Mouse (Mus musculus): ENCODE data around the gene Grb14.

The Grb14 gene

GRCm38 (mm10) chr2:65024887-65025286 lies at the start of gene Grb14:
Grb14 (minus strand) TSS chr2:65024987.
- DNase-seq = no peak

- no peak for DNase-seq
Observed at GRCm38 (mm10) chr2:65072205-65072604, 47.4 kb upstream of the Grb14 start.

DNA sequence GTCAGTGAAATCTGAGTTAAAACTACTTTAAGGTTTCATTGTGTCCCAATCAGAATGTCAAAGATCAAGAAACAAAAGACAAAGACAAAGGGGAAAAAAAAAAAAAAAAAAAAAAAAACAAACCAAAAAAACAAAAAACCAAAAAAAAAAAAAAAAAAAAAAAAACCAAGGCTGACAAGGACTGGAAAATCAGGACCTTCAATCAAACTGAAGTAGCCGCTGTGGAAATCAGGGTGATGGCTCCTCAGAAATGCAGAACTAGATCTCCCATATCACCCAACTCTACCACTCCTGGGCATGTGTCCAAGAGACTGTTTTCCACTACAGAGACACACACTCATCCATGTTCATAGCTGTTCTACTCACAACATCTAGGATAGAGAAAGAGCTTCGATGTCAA lies 29.0 kb upstream of the Grb14 start:
- no peak for DNase-seq

GRCm38 (mm10) chr2:65052191-65053012 lies 27.6 kb upstream of the Grb14 start:
- DNase-seq = no peak

DNA sequence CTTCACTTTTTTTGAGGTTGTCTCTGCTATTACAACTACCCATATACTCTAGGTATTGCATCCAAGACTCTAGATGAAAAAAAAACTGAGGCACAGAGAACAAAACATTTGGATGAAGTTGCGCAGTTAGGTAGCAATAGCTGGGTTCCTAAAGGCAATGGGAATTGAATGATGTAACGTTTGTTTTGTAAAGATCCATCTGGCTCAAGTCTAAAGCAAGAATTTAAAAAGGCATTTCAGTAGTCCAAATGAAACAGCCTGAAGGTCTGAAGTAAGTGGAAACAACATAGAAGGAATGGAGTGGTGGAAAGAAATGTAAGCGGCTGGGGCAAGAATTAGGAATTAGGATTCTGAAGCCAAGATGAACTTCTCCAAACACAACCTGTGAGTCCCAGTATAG lies 26.0 kb upstream of the Grb14 start:
- no peak for DNase-seq

DNA sequence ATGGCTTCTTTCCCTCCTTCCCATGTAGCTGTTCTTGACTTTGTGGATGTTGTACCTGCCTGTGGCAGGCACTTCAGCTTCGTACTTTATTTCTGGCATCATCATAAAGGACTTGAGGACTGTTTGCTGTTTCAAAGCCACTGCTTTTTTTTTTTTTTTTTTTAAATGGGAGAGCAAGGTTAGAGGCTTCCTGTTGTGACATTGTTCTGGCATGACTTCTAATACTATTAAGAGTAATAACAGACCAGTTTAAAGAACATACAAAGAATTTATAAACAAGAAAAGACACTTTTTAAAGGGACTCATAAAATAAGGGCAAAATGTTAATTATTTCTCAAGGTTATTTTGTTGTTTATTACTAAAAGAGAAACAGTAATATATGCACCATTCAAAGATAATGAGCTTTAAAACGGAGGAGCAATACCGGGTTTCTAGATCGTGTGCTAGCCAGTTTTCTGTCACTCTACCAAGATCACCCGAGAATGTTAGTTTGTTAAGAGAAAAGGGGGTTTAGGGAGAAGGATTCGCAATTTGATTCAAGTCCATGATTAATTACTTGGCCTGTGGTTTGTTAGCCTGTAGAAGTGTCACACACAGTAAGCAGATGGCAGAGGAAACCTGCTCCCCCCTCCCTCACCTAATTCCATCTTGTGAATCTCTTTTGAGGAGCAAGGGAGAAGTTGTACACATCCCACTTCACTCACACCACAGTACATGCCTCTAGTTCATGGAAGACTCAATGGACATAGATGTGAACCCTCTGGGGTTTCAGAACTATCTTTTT lies 23.6 kb upstream of the Grb14 start:
- no peak for DNase-seq

- no peak for DNase-seq
Observed at GRCm38 (mm10) chr2:65038164-65038563, 13.4 kb upstream of the Grb14 start.

- no peak for DNase-seq
Observed at GRCm38 (mm10) chr2:65037546-65037945, 12.8 kb upstream of the Grb14 start.

DNA sequence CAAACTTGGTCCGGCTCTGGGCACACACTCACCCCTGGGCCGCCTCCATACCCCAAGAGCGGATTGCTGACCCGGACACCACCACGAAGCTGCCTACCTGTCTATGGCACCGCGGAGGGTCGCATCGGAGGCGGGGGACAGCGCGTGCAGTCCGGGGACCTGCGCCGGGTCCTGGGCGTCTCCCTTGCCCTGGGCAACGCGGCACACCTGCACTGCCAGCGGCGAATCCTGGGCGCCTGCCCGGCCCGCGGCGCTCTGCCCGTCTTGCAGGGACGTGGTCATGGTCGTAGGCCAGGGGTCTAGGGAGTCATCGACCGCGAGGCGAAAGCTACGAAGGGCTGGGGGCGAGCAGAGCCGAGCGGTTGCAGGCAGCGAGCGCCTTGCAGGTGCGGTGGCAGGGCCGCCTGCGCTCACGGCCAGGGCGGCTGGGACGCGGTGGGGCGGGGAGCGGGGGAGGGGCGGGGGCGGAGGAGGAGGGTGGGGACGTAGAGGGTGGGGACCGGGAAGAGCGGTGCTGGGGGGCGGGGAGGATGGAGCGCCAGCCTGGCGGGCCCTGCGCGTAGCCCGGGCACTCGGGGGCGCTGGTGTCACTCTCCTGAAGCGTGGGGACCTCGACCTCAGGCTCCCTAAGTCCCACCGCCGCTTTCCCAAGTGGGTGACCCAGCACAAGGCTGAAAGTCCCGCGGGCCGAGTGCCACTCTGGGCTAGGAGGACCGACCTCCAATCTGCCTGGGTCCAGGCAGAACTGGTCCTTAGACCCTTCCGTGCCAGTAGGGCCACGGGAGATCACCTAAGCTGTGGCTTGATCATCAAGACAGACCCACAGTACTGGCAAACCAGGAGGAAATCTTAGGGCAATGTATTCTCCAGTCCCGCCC lies 2.2 kb downstream of the Grb14 start:
- peak; percentile 88 to 90 for DNase-seq

DNA sequence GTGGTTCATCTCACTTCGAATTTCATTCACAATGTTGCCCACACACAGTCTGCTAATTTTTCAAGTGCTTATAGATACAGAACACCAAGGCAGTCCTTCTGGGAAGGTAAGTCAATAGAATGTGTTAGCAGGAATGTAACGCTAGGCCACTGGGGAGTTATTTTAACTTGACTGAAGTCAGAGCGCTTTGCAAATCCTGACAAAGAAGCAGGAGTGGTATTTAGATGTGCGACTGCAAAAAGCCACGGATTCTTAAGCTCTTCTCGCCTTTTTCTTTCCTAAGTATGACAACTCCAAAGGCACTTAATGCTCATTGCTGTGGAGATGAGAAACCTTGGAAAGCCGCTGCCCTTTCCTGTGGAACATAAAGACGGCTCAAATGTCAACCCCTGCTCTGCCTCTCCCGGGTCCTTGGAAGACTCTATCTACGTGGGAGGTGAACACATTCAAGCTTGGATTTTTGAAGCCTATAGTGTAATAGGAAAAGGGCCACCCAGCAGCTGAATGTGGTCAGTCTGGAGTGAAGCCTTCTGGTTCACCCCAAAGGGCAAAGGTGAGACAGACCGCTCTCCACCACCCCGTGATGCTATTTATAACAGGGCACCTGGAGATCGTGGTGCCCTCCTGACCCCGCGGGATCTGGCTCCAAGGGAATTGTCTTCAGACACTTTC lies 3.0 kb downstream of the Grb14 start:
- DNase-seq = peak in 1 of 2 experiments; percentile 5

- no peak for DNase-seq
Observed at GRCm38 (mm10) chr2:65017375-65017774, 7.4 kb downstream of the Grb14 start.

- no peak for DNase-seq
Observed at GRCm38 (mm10) chr2:65014552-65014951, 10.2 kb downstream of the Grb14 start.

GRCm38 (mm10) chr2:65010105-65010504 lies 14.7 kb downstream of the Grb14 start:
- no peak for DNase-seq

GRCm38 (mm10) chr2:65007396-65007795 lies 17.4 kb downstream of the Grb14 start:
- DNase-seq = no peak

DNA sequence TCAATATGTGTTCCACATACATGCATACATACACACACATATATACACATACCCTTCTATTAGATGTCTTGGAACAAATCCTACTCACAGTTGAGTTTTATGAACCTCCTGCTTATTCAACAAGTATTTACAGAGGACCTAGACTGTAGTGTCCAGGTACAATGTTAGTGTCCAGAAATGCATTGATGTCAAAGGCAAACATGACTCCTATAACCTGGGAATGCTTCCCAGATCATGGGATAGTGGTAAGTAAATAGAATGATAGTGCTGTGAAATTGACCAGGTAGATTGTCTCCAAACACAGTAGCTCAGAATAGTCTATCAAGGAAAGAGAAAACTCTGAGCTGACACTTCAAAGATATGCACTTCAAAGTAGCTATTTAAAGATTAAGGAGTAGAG lies 19.7 kb downstream of the Grb14 start:
- no peak for DNase-seq

DNA sequence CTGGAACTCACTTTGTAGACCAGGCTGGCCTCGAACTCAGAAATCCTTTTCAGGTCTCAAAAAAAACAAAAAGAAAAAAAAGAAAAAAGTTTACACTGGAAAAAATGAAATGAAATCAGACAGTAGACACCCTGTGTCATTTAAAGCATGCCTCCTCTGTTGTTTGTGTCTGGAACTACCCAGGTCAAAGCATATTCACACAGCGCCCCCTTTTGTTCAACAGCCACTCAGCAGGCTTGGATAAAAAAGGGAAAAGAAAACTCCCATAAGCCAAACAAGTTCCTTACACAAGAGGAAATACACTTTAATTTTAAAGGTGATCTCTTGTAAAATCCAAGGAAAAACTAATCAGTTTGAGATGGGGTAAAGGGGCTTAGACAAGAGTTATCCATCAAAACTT lies 21.4 kb downstream of the Grb14 start:
- DNase-seq = peak in 1 of 2 experiments; percentile 46

DNA sequence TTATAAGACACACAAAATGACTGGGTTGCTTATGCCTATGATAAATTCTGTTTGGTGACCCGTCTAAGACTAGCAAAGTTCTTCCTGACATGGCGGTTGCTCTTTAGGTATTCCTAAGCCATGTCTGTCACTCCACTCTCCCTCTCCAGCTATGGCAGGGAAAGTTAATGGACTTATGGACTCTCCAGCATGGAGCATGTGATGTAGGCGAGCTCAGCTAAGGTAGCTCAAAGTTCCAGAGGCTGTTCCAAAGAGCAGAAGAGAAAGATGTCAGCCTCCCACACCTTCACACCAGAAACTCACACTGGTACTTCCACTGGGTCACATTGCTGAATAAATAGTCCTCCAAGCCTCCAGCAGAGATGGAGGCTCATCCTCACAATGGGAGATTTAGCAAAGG lies 22.2 kb downstream of the Grb14 start:
- DNase-seq = no peak

- DNase-seq = no peak
Observed at GRCm38 (mm10) chr2:64995048-64995447, 29.7 kb downstream of the Grb14 start.

GRCm38 (mm10) chr2:64989426-64990187 lies 35.2 kb downstream of the Grb14 start:
- DNase-seq = no peak

- no peak for DNase-seq
Observed at GRCm38 (mm10) chr2:64987782-64988181, 37.0 kb downstream of the Grb14 start.

DNA sequence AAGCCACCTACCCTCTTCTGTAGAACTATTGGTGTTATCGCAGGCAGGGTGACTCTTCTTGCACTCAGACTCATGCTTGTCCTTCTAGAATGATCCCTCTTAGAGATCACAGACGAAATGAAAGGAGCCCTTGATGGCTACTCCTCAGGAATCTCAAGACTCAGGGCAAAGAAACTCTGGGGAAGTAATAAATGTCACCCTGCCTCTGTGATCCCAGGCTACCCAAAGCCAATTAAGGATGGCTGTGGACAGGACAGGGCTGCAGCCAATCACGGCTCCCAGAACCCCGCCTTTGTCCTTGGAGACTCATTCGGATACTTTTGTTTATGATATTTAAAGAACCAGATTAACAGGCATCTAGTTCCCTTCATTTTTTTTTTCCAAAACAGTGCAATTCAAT lies 49.2 kb downstream of the Grb14 start:
- DNase-seq = no peak

DNA sequence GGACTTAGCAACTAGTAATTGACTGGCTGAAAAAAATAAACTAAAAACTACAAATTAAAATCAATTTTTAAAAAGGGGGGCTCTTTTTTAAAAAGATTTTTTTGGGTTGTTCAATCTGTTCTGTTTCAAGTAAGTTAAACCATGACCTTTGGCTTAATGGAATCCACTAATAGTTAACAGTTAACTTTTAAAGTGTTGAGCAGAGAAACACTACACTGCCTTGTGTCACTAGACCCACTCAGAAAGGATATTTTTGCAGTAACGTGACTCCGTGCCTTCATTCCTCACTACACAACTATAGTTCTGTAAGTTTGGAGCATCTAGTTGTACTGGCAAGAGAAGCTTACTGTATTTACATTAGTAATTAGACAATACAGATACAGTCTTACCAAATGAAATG lies 50.2 kb downstream of the Grb14 start:
- no peak for DNase-seq
